Mouse (Mus musculus) cerebellum, adult 9-10 months (tissue): ENCODE data around the gene Cacna1e.

Source experiments
- DNase-seq: peaks from one replicate; pipeline ENCODE4 v3.0.0; 2022

The Cacna1e gene

DNA sequence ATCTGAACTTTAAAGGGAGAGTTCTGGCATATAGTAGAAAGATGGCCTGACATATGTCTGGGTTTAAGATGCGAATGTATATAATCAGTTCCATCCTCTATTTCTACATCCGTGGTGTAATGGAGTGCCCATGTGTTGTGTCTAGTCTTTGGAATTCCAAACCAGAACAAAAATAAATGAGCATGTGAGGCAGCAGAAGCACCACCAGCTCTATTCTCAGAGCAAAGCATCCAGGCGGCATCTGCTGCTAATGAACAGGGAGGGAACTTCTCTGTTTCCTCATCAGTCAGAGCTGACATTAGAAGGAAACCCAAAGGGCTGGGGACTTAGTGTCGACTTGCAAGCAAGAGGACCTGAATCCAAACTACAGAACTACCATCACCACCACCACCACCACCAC is 385.5 kb downstream of the Cacna1e start:
- DNase-seq: no peak

DNA sequence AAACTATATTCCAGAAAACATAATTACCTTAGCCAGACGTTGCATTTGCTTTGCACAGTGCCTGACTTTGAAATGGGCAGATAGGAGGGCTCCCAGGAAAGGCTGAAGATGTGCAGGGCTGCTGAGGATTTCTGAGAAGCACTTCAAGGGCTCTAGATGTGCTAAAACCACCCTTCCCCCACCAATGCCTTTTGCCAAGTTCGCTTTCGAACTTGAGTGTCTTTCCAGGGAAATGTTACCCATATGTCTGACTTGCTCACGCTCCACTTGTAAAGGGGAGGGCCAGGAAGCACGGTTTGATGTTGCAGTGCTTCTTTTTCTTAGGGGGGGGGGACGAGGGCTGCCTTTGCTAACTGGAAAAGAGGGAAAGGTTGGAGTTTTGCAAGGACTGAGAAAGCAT is 393.2 kb downstream of the Cacna1e start:
- no peak for DNase-seq

DNA sequence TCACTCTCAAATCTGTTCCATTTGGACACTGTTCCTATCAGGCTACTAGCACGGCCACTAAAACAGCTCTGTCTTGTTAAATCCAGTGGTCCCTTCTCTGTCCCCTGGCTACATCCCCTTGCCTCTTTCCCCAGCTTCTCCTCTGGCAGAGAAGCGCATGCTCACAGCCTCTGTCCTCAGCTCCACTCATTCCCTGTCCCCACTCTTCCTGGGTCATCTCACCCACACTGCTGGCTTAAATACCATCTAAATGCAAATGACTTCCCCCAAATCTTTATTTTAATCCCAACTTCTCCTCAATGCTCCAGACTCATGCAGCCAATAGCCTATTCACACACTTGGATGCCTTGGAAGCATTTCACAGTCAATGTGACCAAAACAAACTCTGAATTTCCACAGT is 407.6 kb downstream of the Cacna1e start:
- no peak for DNase-seq

DNA sequence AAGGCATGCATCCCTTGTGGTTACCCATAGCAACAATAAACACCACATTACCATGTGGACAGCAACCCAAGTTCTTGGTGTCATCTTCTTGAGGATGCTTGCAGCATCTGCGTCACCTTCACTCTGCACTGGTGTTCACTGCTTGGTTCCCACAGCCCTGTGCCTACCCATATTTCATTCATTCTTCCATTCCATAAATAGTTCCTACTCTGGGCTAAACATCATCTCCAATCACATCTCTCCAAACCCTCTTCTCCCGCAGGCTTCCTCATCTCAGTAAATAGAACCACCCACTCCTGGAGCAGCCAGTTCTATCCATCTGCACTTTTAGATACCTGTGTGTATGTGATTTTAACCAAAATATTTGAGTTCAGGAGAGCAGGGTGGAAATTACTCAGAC is 408.6 kb downstream of the Cacna1e start:
- DNase-seq: no peak

DNA sequence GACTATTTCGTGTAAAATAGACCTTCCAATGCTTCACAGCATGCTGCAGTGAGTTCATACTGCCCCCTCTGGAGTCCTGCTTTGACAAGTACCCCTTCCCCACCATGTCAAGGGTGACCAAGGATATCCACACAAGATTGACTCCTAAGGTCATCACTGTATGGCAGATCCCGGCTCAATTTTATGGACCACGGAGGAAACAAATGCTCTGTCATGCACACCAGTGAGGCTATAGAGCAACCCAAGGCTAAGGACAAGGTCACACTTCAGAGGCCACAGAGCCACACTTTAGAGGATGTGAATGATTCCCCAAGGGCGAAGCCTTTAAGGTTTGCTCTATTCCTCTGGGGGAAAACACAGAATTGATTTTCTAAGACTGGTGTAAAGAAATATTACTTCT is 410.1 kb downstream of the Cacna1e start:
- DNase-seq: no peak

GRCm38 (mm10) chr1:154467265-154467664 is 417.0 kb downstream of the Cacna1e start:
- no peak for DNase-seq

GRCm38 (mm10) chr1:154461521-154461920 is 422.8 kb downstream of the Cacna1e start:
- DNase-seq: peak; percentile 64

- DNase-seq: no peak
Observed at GRCm38 (mm10) chr1:154460067-154460466, 424.2 kb downstream of the Cacna1e start.

GRCm38 (mm10) chr1:154458601-154459000 is 425.7 kb downstream of the Cacna1e start:
- no peak for DNase-seq

DNA sequence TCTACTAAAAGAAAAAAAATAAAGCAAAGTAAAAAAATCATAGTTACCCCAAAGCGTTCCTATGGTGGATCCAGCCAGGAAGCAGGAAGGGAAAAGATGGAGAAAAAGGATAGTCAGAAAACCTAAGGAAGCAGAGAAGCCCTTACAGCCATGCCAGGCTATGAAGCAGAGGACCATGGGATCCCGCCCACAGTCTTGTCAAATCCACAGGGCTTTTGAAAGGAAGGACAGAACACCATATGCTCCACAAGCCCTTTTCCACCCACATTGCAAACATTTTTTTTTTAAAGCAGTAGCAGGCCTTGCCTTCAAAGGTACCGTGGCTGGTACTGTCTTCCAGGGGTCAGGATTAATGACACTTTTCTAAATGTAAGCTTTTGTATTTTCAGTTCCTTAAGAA is 433.5 kb downstream of the Cacna1e start:
- no peak for DNase-seq

DNA sequence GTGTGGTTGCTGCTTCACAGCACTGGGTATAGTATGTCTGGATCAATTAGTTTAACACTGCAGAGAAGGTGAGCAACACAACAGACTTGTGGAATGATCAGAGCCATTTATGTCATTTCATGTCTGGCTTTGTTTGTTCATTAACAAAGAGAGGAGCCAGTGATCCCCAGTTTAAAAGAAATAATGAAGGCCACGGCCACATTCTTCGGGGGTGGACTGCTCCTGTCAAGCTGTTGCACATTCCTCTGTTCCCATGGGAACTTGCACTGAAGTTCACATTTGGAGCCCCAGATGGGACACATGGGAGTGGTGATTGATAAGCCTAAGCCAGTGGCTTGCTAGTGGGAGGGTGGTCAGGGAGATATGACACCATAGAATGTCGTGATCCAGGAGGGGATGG is 437.8 kb downstream of the Cacna1e start:
- no peak for DNase-seq

- DNase-seq: no peak
Observed at GRCm38 (mm10) chr1:154433520-154433919, 450.8 kb downstream of the Cacna1e start.

DNA sequence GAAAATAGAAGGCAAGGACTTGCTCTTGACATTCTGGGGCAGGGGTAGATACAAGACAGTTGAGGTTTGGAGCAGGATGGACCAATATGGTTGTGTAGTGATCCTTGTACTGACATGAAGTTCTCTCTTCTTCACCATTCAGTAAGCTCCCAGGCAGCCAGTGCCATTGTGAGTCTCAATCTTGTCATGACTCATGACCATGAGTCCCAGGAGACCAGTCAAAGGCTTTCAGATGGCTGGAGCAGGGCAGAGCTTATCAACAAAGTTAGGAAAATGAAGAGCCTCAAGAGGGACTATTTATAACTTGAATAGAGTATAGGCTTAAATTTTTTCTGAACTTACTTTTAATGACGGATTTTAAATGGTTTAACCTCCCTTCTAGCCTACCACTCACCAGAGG is 451.2 kb downstream of the Cacna1e start:
- no peak for DNase-seq

DNA sequence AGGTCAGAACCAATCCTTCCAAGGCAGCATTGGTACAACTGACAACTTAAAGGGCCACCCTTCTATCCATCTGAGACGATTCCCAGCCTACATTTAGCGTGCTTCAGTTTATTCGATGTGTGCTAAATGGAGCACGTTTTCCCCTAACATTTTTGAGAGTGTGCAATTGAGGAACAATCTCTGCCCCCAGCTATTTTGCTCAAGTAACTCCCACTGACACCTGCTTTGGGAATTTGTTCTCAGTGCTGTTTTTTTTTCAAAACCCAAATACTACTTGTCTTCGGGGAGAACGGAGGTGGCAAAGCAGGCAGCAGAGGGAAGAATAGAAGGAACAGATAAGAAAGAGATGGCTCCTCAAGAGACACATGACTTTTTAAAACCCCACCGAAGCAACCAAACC is 456.0 kb downstream of the Cacna1e start:
- DNase-seq: no peak

DNA sequence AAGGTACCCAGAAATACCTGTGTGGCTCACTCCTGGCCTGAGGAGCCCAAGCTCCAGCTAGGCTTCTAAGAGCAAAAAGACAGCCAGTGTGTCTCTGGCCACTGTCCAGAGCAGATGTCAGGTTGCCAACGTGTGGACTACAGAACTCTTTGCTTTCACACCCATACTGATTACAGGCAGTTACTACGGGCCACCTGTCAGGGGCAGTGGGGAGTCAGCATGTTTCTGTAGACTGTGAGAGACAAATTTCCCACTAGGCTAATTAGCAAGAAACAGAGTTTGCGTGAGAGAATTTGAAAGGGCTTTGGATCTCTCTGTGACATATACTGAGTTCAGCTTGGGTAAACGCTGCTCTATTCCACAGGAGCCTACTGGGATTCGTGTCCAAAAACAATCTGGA is 466.0 kb downstream of the Cacna1e start:
- DNase-seq: peak; percentile 68

GRCm38 (mm10) chr1:154416384-154417155 is 467.7 kb downstream of the Cacna1e start:
- DNase-seq: no peak

DNA sequence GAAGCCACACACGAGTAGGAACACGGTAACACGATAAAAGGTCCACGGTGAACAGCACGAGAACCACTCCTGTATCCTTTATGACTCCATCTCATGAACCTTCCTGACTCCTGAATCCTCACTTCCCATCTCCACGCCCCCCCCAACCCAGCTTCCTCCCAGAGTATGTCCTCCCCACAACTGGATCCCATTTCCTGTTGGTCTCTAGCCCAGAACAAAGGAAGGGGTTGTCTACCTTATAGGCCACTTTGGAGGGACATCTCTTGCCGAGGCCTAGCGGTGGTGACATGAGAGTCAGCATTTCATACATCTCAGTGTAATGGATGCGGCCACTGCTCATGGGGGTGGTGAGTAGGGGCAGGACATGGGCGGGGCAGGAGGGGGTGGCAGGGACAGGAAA is 468.5 kb downstream of the Cacna1e start:
- no peak for DNase-seq

- no peak for DNase-seq
Observed at GRCm38 (mm10) chr1:154413138-154413537, 471.2 kb downstream of the Cacna1e start.

DNA sequence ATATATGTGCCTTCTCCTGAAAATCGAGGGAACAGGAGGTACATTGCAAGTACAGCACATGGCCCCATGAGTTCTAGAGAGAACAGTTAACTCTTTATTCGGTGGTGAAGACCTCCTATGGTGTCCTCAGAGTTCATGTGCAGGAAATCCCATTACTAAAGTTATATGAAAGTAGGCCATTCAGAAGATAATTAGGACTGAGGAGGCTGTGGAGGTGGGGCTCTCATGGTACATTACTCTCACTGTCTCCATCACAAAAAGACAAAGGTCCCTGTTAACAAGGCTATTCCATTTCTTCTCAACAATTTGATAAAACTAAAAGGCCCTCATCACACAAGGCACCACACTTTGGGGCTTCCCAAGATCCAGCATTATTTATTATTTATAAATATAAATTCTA is 475.2 kb downstream of the Cacna1e start:
- DNase-seq: no peak

- DNase-seq: no peak
Observed at GRCm38 (mm10) chr1:154391979-154392378, 492.3 kb downstream of the Cacna1e start.
